Mouse (Mus musculus) brown adipose tissue, adult 24 weeks (tissue): ENCODE measurements around the gene Vpreb1. TPM values are rescaled to one million over a fixed set of nuclear protein-coding genes. Genes with fewer than 3 reads are reported as not detected.

Experiments
- polyA plus RNA-seq: library from polyadenylated mRNA; stranded (reverse); fragments of >200 nt; gene quantifications from 2 replicates; pipeline ENCODE4 v1.2.4, GENCODE M21; 2012; ENCODE audit not compliant: missing spikeins, insufficient read depth, insufficient read length

Vpreb1 gene
- polyA plus RNA-seq, 1 experiment, result not detected

Other genes with a start within 250 kb of the Vpreb1 start
- gene Olfr19, start 194.4 kb downstream of the Vpreb1 start, polyA plus RNA-seq, result not detected in 2 replicates
- gene Spag6l, start 41.4 kb downstream of the Vpreb1 start, polyA plus RNA-seq, result not detected in 2 replicates
- not detected in 2 replicates for gene Igll1, start 6.9 kb downstream of the Vpreb1 start, polyA plus RNA-seq
- gene Top3b, start 107 bp downstream of the Vpreb1 start, polyA plus RNA-seq, result 22.0 and 30.5 TPM in 2 replicates
- gene Ppm1f, start 25.6 kb upstream of the Vpreb1 start, polyA plus RNA-seq, result 10.7 and 12.8 TPM in 2 replicates
- gene Mapk1, start 112.5 kb upstream of the Vpreb1 start, polyA plus RNA-seq, result 76.5 and 81.1 TPM in 2 replicates
- 1.0 and 3.8 TPM in 2 replicates for gene Ypel1, start 198.9 kb upstream of the Vpreb1 start, polyA plus RNA-seq
- gene Ppil2, start 240.4 kb upstream of the Vpreb1 start, polyA plus RNA-seq, result 48.5 and 51.7 TPM in 2 replicates